Mouse (Mus musculus) heart, postnatal 0 days (tissue): ENCODE results near the gene Smco3. TPM values are rescaled to one million over a fixed set of nuclear protein-coding genes. Genes with fewer than 3 reads are reported as not detected.

Source experiments
- ATAC-seq: fragments of 200-750 bp; cut with Nextera tagmentation; 2 replicates; pipeline ENCODE4 v1.8.0; 2017; ENCODE audit warnings: low read depth, moderate number of reproducible peaks, moderate library complexity; ENCODE audit not compliant: insufficient read depth
- DNase-seq: peaks from one replicate; pipeline ENCODE4 v3.0.0-alpha.2; 2016; ENCODE audit warnings: low spot score
- H3K27ac ChIP-seq: fragments of 300-500 bp; sonication (generic); 2 replicates; pipeline ENCODE4 v1.5.1; 2014; ENCODE audit warnings: low read depth, mild to moderate bottlenecking
- H3K27me3 ChIP-seq: fragments of 300-500 bp; sonication (generic); 2 replicates; pipeline ENCODE4 v1.6.1; 2014; ENCODE audit warnings: low read length, mixed read lengths; ENCODE audit not compliant: control insufficient read depth, insufficient read depth
- H3K36me3 ChIP-seq: fragments of 300-500 bp; sonication (generic); replicated peaks from 2 replicates; pipeline ENCODE4 v1.6.1; 2014; ENCODE audit warnings: low read length, mixed read lengths; ENCODE audit not compliant: control insufficient read depth, insufficient read depth
- H3K4me1 ChIP-seq: fragments of 300-500 bp; sonication (generic); 2 replicates; pipeline ENCODE4 v1.6.1; 2014; ENCODE audit warnings: antibody characterized with exemption; ENCODE audit not compliant: control insufficient read depth, insufficient read depth
- H3K4me2 ChIP-seq: fragments of 300-500 bp; sonication (generic); 2 replicates; pipeline ENCODE4 v1.6.1; 2014; ENCODE audit warnings: low read depth, mild to moderate bottlenecking, low read length, moderate library complexity
- H3K4me3 ChIP-seq: fragments of 300-500 bp; sonication (generic); 2 replicates; pipeline ENCODE4 v1.5.1; 2014; ENCODE audit warnings: low read depth, low read length
- H3K9ac ChIP-seq: fragments of 300-500 bp; sonication (generic); replicated peaks from 2 replicates; pipeline ENCODE4 v1.6.1; 2014; ENCODE audit warnings: low read depth, low read length, mixed read lengths
- H3K9me3 ChIP-seq: fragments of 300-500 bp; sonication (generic); replicated peaks from 2 replicates; pipeline ENCODE4 v1.6.1; 2016; ENCODE audit warnings: low read length; ENCODE audit not compliant: control insufficient read depth
- CTCF ChIP-seq: IDR thresholded peaks from 2 replicates; pipeline ENCODE4 v1.5.1; 2016; ENCODE audit warnings: antibody characterized with exemption, control low read depth, low read depth
- EP300 ChIP-seq: IDR thresholded peaks from 2 replicates; pipeline ENCODE4 v1.6.1; 2016; ENCODE audit warnings: antibody characterized with exemption, low read depth
- whole genome bisulfite sequencing: fragments of 180-500 bp; shearing (Covaris S2); extraction: QIAGEN DNeasy Blood & Tissue Kit; methylation state at CpG from one replicate; pipeline ENCODE4 v1.1.7; 2014; 5-methylcytosine and 5-hydroxymethylcytosine counted together
- polyA plus RNA-seq: library from polyadenylated mRNA; unstranded; fragments of >200 nt; fragmentation: Nextera tagmentation; extraction: Ambion mirVana; gene quantifications from 2 replicates; pipeline ENCODE4 v1.2.1, GENCODE M21; 2015
- total RNA-seq: library from RNA; depleted of rRNA; stranded (reverse); fragments of >200 nt; gene quantifications from 2 replicates; pipeline ENCODE4 v1.2.3, GENCODE M21; 2014; ENCODE audit warnings: low replicate concordance

Gene Smco3
- total and polyA plus RNA-seq, 2 experiments from 2014 or later = not detected

- Histone ChIP-seq H3K4me3 (peak overlapping the region; percentile 38), H3K36me3 (no peaks in the 10 kb centered on the region), H3K27me3 (no peaks in the 10 kb centered on the region), H3K9me3 (no peaks in the 10 kb centered on the region), H3K4me2 (peak overlapping the region; percentile 60), H3K4me1 (peaks cover 9% of the 10 kb centered on the region), H3K27ac (peak overlapping the region; percentile 22), H3K9ac (peak overlapping the region; percentile 42)
- DNase-seq = peak; percentile 58
- WGBS = 12% methylated on average over 8 of the region's 8 CpGs
- no peak for TF ChIP-seq CTCF
- TF ChIP-seq EP300 = no peak
- ATAC-seq = no peak
Observed at GRCm38 (mm10) chr6:136874599-136874998, 39.3 kb upstream of the Smco3 start.

GRCm38 (mm10) chr6:136868921-136869320, 33.7 kb upstream of the Smco3 start:
- no peak overlapping the region for H3K4me2 ChIP-seq
- no peaks in the 10 kb centered on the region for H3K36me3 ChIP-seq
- H3K9ac ChIP-seq = no peak overlapping the region
- H3K9me3 ChIP-seq = no peaks in the 10 kb centered on the region
- DNase-seq = no peak
- H3K27ac ChIP-seq = no peak overlapping the region
- 68% methylated on average over 5 of the region's 5 CpGs for WGBS
- no peak for ATAC-seq
- H3K4me1 ChIP-seq = no peaks in the 10 kb centered on the region
- no peak overlapping the region for H3K4me3 ChIP-seq
- TF ChIP-seq EP300 (no peak), CTCF (no peak)
- H3K27me3 ChIP-seq = no peaks in the 10 kb centered on the region

DNA sequence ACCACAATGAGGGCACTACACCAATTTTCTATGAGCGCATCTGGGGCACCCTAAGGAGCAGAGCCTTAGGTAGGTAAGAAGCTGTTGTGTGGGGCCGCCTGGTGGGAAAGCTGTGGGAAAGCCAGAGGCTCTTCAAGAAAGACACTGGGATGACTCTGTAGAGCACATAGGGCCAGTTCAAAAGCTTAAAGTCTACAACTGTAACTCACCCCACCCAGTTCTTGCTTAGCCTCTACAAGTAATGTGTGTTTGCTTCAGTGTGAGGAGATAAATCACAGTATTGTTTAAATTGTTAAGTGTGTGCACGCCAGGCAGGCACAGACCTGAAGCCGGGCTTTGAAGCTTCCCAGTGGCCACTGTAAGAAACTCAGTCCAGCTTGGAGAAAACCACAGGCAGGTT, 30.9 kb upstream of the Smco3 start:
- Histone ChIP-seq H3K4me2 (no peak overlapping the region), H3K4me1 (no peaks in the 10 kb centered on the region), H3K36me3 (no peaks in the 10 kb centered on the region), H3K27me3 (no peaks in the 10 kb centered on the region), H3K9ac (no peak overlapping the region), H3K4me3 (no peak overlapping the region), H3K9me3 (no peaks in the 10 kb centered on the region), H3K27ac (no peak overlapping the region)
- TF ChIP-seq CTCF = no peak
- no peak for TF ChIP-seq EP300
- 89% methylated on average over 4 of the region's 4 CpGs for WGBS
- no peak for DNase-seq
- ATAC-seq = no peak

GRCm38 (mm10) chr6:136865360-136865759, 30.1 kb upstream of the Smco3 start:
- TF ChIP-seq EP300 (no peak), CTCF (no peak)
- Histone ChIP-seq H3K36me3 (no peaks in the 10 kb centered on the region), H3K9ac (no peak overlapping the region), H3K9me3 (no peaks in the 10 kb centered on the region), H3K27me3 (no peaks in the 10 kb centered on the region), H3K4me1 (no peaks in the 10 kb centered on the region), H3K4me2 (no peak overlapping the region), H3K4me3 (no peak overlapping the region), H3K27ac (no peak overlapping the region)
- 83% methylated on average over 5 of the region's 5 CpGs for WGBS
- no peak for ATAC-seq
- no peak for DNase-seq

DNA sequence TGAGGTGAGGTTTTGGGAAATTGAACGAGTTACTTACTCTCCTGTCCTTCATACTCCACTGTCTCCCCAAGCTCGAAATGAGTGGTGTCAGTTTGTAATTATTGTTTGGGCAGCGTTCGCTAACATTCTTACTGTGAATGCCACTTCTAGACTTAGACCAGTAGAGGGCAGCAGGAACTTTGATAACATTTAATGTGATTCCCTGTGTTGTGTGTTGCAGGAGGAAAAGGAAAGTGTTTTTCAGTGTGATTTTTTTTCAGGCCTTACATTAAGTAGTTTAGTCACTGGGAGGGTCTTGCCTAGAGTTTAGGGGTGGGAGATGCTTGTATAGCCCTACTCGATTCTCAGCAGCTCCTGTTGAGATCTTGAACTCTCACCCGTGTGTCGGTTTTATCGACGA, 25.8 kb upstream of the Smco3 start:
- Histone ChIP-seq H3K27me3 (no peaks in the 10 kb centered on the region), H3K27ac (peak overlapping the region; percentile 90), H3K36me3 (no peaks in the 10 kb centered on the region), H3K4me1 (peaks cover 12% of the 10 kb centered on the region; the same call in 1 of the 2 replicates), H3K9ac (no peak overlapping the region), H3K4me3 (no peak overlapping the region), H3K4me2 (peak overlapping the region; percentile 36), H3K9me3 (no peaks in the 10 kb centered on the region)
- 36% methylated on average over 9 of the region's 9 CpGs for WGBS
- TF ChIP-seq CTCF (peak; percentile 91), EP300 (no peak)
- peak; percentile 43 for ATAC-seq
- DNase-seq = peak; percentile 81

DNA sequence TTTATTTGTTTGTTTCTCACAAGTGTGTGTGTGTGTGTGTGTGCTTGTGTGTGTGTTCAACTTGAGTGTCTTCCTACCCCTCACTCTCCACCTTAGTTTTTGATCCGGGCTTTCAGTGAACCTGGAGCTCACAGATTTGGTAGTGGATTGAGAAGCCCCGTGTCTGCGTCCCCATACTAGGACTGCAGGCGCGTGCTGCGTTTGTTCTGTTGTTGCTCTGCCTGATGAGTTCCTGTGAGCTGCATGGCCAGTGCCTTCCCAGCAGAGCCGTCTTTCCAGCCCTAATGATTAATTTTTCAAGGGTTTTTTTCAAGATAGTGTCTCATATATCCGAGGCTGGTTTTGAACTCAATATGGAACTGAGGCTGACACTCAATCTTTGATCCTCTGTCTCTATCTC, 23.2 kb upstream of the Smco3 start:
- no peak overlapping the region for H3K9ac ChIP-seq
- H3K4me2 ChIP-seq = no peak overlapping the region
- peak; percentile 50 for DNase-seq
- WGBS = 43% methylated on average over 8 of the region's 8 CpGs
- TF ChIP-seq CTCF = no peak
- no peak overlapping the region for H3K4me3 ChIP-seq
- H3K27me3 ChIP-seq = no peaks in the 10 kb centered on the region
- no peak for ATAC-seq
- no peaks in the 10 kb centered on the region for H3K36me3 ChIP-seq
- peak overlapping the region; percentile 90 for H3K27ac ChIP-seq
- peaks cover 18% of the 10 kb centered on the region; the same call in 1 of the 2 replicates for H3K4me1 ChIP-seq
- no peaks in the 10 kb centered on the region for H3K9me3 ChIP-seq
